ENCODE assay signal across 28 mouse cellular contexts in genomic region chr14:13340688-13341087, GRCm38 (mm10). TPM values are rescaled to one million over a fixed set of nuclear protein-coding genes. Genes with fewer than 3 reads are reported as not detected.
DNase-seq lines count a peak whose midpoint lies in the region; ATAC-seq and TF ChIP-seq lines count a peak whose summit lies in the region.
"Had no signal": no experiment of that assay in that cellular context is flagged by ENCODE, and none has a peak within 500 bp of the region (broad histone marks: within the 10 kb centered on the region; RNA-seq: fewer than 3 reads in every experiment).

No protein-coding gene starts in this region.

- no peak overlapping the region for H3K9ac ChIP-seq in forebrain, postnatal 0 days
- no peak overlapping the region for H3K9ac ChIP-seq in forebrain, embryonic 16.5 days (replicated peaks; ENCODE audit: low read depth, low read length)
- H3K9ac ChIP-seq: embryonic facial prominence, embryonic 13.5 days; embryonic facial prominence, embryonic 15.5 days; forebrain, embryonic 12.5 days had no signal

- no peaks in the 10 kb centered on the region for H3K36me3 ChIP-seq in forebrain, postnatal 0 days (ENCODE audit: insufficient read depth)
- no peaks in the 10 kb centered on the region for H3K36me3 ChIP-seq in forebrain, embryonic 16.5 days (ENCODE audit: control insufficient read depth, insufficient read depth)
- H3K36me3 ChIP-seq: embryonic facial prominence, embryonic 13.5 days; embryonic facial prominence, embryonic 15.5 days; forebrain, embryonic 10.5 days; forebrain, embryonic 12.5 days; G1E had no signal

- H3K4me3 ChIP-seq in forebrain, postnatal 0 days (ENCODE audit: low read depth, low read length), result no peak overlapping the region
- no peak overlapping the region for H3K4me3 ChIP-seq in forebrain, embryonic 16.5 days (replicated peaks; ENCODE audit: low read length)
- H3K4me3 ChIP-seq: embryonic facial prominence, embryonic 13.5 days; embryonic facial prominence, embryonic 15.5 days; erythroblast, embryonic 14.5 days; forebrain, embryonic 10.5 days; forebrain, embryonic 12.5 days had no signal

- no peaks in the 10 kb centered on the region for H3K4me1 ChIP-seq in forebrain, postnatal 0 days (ENCODE audit: insufficient read depth)
- H3K4me1 ChIP-seq in forebrain, embryonic 16.5 days (replicated peaks; ENCODE audit: control insufficient read depth, insufficient read depth, low read length), result no peaks in the 10 kb centered on the region
- H3K4me1 ChIP-seq: embryonic facial prominence, embryonic 13.5 days; embryonic facial prominence, embryonic 15.5 days; forebrain, embryonic 10.5 days; forebrain, embryonic 12.5 days had no signal

- H3K4me2 ChIP-seq in forebrain, postnatal 0 days (ENCODE audit: low read depth), result no peak overlapping the region
- H3K4me2 ChIP-seq in forebrain, embryonic 16.5 days (ENCODE audit: low read length), result no peak overlapping the region
- H3K4me2 ChIP-seq: embryonic facial prominence, embryonic 13.5 days; embryonic facial prominence, embryonic 15.5 days; forebrain, embryonic 12.5 days had no signal

- H3K9me3 ChIP-seq in forebrain, postnatal 0 days (ENCODE audit: low read length), result no peaks in the 10 kb centered on the region
- H3K9me3 ChIP-seq in forebrain, embryonic 16.5 days (ENCODE audit: control insufficient read depth, low read length), result no peaks in the 10 kb centered on the region
- H3K9me3 ChIP-seq: embryonic facial prominence, embryonic 13.5 days; embryonic facial prominence, embryonic 15.5 days; forebrain, embryonic 10.5 days; forebrain, embryonic 12.5 days; G1E had no signal

- H3K27me3 ChIP-seq in forebrain, postnatal 0 days (ENCODE audit: insufficient read depth, low read length), result no peaks in the 10 kb centered on the region
- H3K27me3 ChIP-seq in forebrain, embryonic 16.5 days (replicated peaks; ENCODE audit: control insufficient read depth, insufficient read depth, low read length), result no peaks in the 10 kb centered on the region
- H3K27me3 ChIP-seq: CH12.LX; embryonic facial prominence, embryonic 13.5 days; embryonic facial prominence, embryonic 15.5 days; forebrain, embryonic 12.5 days had no signal

- intact Hi-C loops in left cerebral cortex, postnatal 36 days (cut with DNase I), result loop anchor here (10.0 kb wide), 1 partner anchor 766 kb away; no protein-coding TSS in a partner anchor

- DNase-seq in forebrain, postnatal 0 days, result no peak
- peak; percentile 81 for DNase-seq in Muller cell, postnatal 12 days (ENCODE audit: inconsistent ontology term)
- peak; percentile 69 for DNase-seq in brain, adult 2 months (ENCODE audit: low read depth, low spot score)
- DNase-seq in layer of hippocampus, adult 11-12 months (ENCODE audit: low spot score), result no peak
- no peak for DNase-seq in left cerebral cortex, postnatal 36 days (ENCODE audit: low spot score in 2 of 2)
- DNase-seq: adrenal gland, adult 8-10 months; adrenal gland, postnatal 14 days; adrenal gland, postnatal 36 days; B cell, adult 2 months; cerebellum, adult 11 months; cerebellum, adult 18-20 months; cerebellum, adult 8-10 months; cerebellum, adult 9-11 months; cerebellum, postnatal 14 days; cerebellum, postnatal 36 days; embryo, embryonic 11 days had no signal

- no peak for TF ChIP-seq CTCF in forebrain, postnatal 0 days (IDR thresholded peaks at IDR 0.05; ENCODE audit: low read depth)

- H3K27ac ChIP-seq in forebrain, postnatal 0 days (ENCODE audit: low read depth, low read length), result no peak overlapping the region
- no peak overlapping the region for H3K27ac ChIP-seq in forebrain, embryonic 16.5 days (ENCODE audit: low read length)
- H3K27ac ChIP-seq: embryonic facial prominence, embryonic 13.5 days; embryonic facial prominence, embryonic 15.5 days; forebrain, embryonic 10.5 days; forebrain, embryonic 12.5 days had no signal

- WGBS in forebrain, postnatal 0 days, result 60% methylated on average over 4 of the region's 4 CpGs
- 75% methylated on average over 4 of the region's 4 CpGs for WGBS in forebrain, embryonic 16.5 days

- ATAC-seq in forebrain, postnatal 0 days, result peak; percentile 58; the same call in 1 of the 2 replicates
- no peak for ATAC-seq in forebrain, embryonic 16.5 days
- ATAC-seq: activated CD4-positive, CD25-positive, alpha-beta regulatory T cell, adult 4 months; CD4-positive, CD25-positive, alpha-beta regulatory T cell, adult 4 months; forebrain, embryonic 14.5 days had no signal

RNA-seq across cellular contexts. Expression of gene Synpr, which starts 56.1 kb away (rescaled TPM):
- 67.2 and 107 TPM in 2 replicates for total RNA-seq in forebrain, postnatal 0 days (2014; rRNA removed)
- 64.5 and 69.3 TPM in 2 replicates for polyA plus RNA-seq in forebrain, postnatal 0 days (2015; fragmentation: Nextera tagmentation; extraction: Ambion mirVana)
- 29.0 and 31.9 TPM in 2 replicates for polyA plus RNA-seq in forebrain, embryonic 16.5 days (2015; fragmentation: Nextera tagmentation; extraction: Ambion mirVana)
- 100 to 1,000 TPM; 120 to 125 TPM for total RNA-seq in left cerebral cortex, postnatal 36 days (2021)
- total RNA-seq: CH12.LX; common myeloid progenitor, adult 5-6 weeks had no signal
- polyA plus RNA-seq: activated CD4-positive, CD25-positive, alpha-beta regulatory T cell, adult 4 months; erythroblast, embryonic 14.5 days; G1E had no signal

Comparison
In these comparisons a context has a peak if more than half of its experiments do, and no peak if none do; other contexts are left out.
1. DNase-seq: peak in Muller cell, postnatal 12 days (single experiment) and brain, adult 2 months (single experiment); none in forebrain, postnatal 0 days (single experiment), layer of hippocampus, adult 11-12 months (single experiment) and left cerebral cortex, postnatal 36 days (0 of 2).